Comparison of ENCODE assay signal across 8 mouse cellular contexts in the genomic region with DNA sequence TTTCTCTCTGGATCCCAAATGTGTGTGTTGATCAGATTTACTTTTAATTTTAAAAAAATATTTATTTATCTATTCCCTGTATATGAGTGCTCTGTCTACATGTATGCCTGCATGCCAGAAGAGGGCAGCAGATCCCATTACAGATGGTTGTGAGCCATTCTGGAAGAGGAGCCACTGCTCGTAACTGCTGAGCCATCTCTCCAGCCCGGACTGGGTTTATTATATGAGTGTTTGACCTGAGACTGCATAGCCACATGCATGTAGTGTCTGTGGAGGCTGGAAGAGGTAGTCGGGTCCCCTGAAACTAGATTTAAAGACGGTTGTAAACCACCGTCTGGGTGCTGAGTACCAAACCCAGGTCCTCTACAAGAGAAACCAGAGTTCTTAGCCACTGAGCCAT. TPM values are rescaled to one million over a fixed set of nuclear protein-coding genes. Genes with fewer than 3 reads are reported as not detected.
DNase-seq lines count a peak whose midpoint lies in the region; ATAC-seq and TF ChIP-seq lines count a peak whose summit lies in the region.

No protein-coding gene starts in this region.

- peaks cover 16% of the 10 kb centered on the region for H3K4me1 ChIP-seq in bone marrow macrophage, adult 2 months (ENCODE audit: control insufficient read depth, insufficient read depth, low read length)
- peaks cover 6% of the 10 kb centered on the region; the same call in 1 of the 2 replicates for H3K4me1 ChIP-seq in forebrain, embryonic 14.5 days (ENCODE audit: control insufficient read depth, insufficient read depth, low read length)
- peaks cover 40% of the 10 kb centered on the region for H3K4me1 ChIP-seq in kidney, adult 2 months (ENCODE audit: control insufficient read depth, insufficient read depth, low read length)
- peaks cover 18% of the 10 kb centered on the region for H3K4me1 ChIP-seq in lung, embryonic 15.5 days
- H3K4me1 ChIP-seq in spleen, adult 2 months (ENCODE audit: control insufficient read depth, insufficient read depth, insufficient read length), result peaks cover 4% of the 10 kb centered on the region; the same call in 1 of the 2 replicates

- H3K27me3 ChIP-seq in forebrain, embryonic 14.5 days (replicated peaks; ENCODE audit: control insufficient read depth, insufficient read depth, low read length), result no peaks in the 10 kb centered on the region
- no peaks in the 10 kb centered on the region for H3K27me3 ChIP-seq in kidney, adult 2 months (replicated peaks; ENCODE audit: control insufficient read depth, insufficient read depth, low read length)
- H3K27me3 ChIP-seq in lung, embryonic 15.5 days, result no peaks in the 10 kb centered on the region
- no peaks in the 10 kb centered on the region for H3K27me3 ChIP-seq in spleen, adult 2 months (ENCODE audit: control insufficient read depth, insufficient read depth, low read length)

- H3K36me3 ChIP-seq in forebrain, embryonic 14.5 days (ENCODE audit: control insufficient read depth, insufficient read depth, low read length), result no peaks in the 10 kb centered on the region
- H3K36me3 ChIP-seq in kidney, adult 2 months (ENCODE audit: control insufficient read depth, insufficient read depth, low read length), result no peaks in the 10 kb centered on the region
- H3K36me3 ChIP-seq in lung, embryonic 15.5 days, result no peaks in the 10 kb centered on the region
- no peaks in the 10 kb centered on the region for H3K36me3 ChIP-seq in spleen, adult 2 months (ENCODE audit: control insufficient read depth, insufficient read depth, low read length)

- peak; percentile 23; the same call in 1 of the 2 replicates for TF ChIP-seq CTCF in bone marrow macrophage, adult 2 months (IDR thresholded peaks at IDR 0.05; ENCODE audit: low read depth, low read length)
- TF ChIP-seq CTCF in kidney, adult 2 months (conservative IDR thresholded peaks at IDR 0.05; ENCODE audit: insufficient read depth, insufficient read length, low read depth, low read length), result peak; percentile 58
- no peak for TF ChIP-seq CTCF in spleen, adult 2 months (IDR thresholded peaks at IDR 0.05; ENCODE audit: extremely low read depth, insufficient read depth, insufficient read length, insufficient replicate concordance)

- H3K4me3 ChIP-seq in bone marrow macrophage, adult 2 months (ENCODE audit: insufficient read depth, low read length), result peak overlapping the region; percentile 78; the same call in 1 of the 2 replicates
- peak overlapping the region; percentile 52 for H3K4me3 ChIP-seq in forebrain, embryonic 14.5 days (ENCODE audit: low read depth, low read length)
- H3K4me3 ChIP-seq in kidney, adult 2 months (ENCODE audit: insufficient read depth, low read depth, low read length), result peak overlapping the region; percentile 65
- H3K4me3 ChIP-seq in lung, embryonic 15.5 days, result peak overlapping the region; percentile 62
- H3K4me3 ChIP-seq in spleen, adult 2 months (ENCODE audit: extremely low read depth, insufficient read depth, insufficient read length), result 0 out of 2 replicates have a peak overlapping the region, but pooled peaks have one; percentile 77

- no peak overlapping the region for H3K9ac ChIP-seq in forebrain, embryonic 14.5 days (ENCODE audit: low read length)
- H3K9ac ChIP-seq in lung, embryonic 15.5 days, result peak overlapping the region; percentile 45; the same call in 1 of the 2 replicates

- peak overlapping the region; percentile 49; the same call in 1 of the 2 replicates for H3K27ac ChIP-seq in bone marrow macrophage, adult 2 months (ENCODE audit: insufficient read depth, low read depth, low read length)
- no peak overlapping the region for H3K27ac ChIP-seq in forebrain, embryonic 14.5 days (ENCODE audit: low read depth, low read length)
- peak overlapping the region; percentile 87 for H3K27ac ChIP-seq in kidney, adult 2 months (ENCODE audit: insufficient read depth, low read depth, low read length)
- H3K27ac ChIP-seq in lung, embryonic 15.5 days, result peak overlapping the region; percentile 42; the same call in 1 of the 2 replicates
- H3K27ac ChIP-seq in spleen, adult 2 months (ENCODE audit: insufficient read depth, low read length), result no peak overlapping the region

- no peak for TF ChIP-seq POLR2A in bone marrow macrophage, adult 2 months (IDR thresholded peaks at IDR 0.05; ENCODE audit: borderline replicate concordance, low read depth, low read length)
- no peak for TF ChIP-seq POLR2A in kidney, adult 2 months (IDR thresholded peaks at IDR 0.05; ENCODE audit: low read depth, low read length)
- no peak for TF ChIP-seq POLR2A in spleen, adult 2 months (IDR thresholded peaks at IDR 0.05; ENCODE audit: low read depth, low read length)

- peak; percentile 44 to 56 for DNase-seq in left cerebral cortex, postnatal 14 days (ENCODE audit: low spot score in 2 of 2)
- DNase-seq in left cerebral cortex, adult 11 months (ENCODE audit: low spot score), result no peak
- DNase-seq in forebrain, embryonic 14.5 days (ENCODE audit: low spot score), result peak; percentile 44
- peak; percentile 80 for DNase-seq in kidney, adult 2 months
- DNase-seq in spleen, adult 2 months (ENCODE audit: low read depth in 1 of 2, low spot score in 2 of 2), result no peak
- no peak for DNase-seq in testis, postnatal 10 days (ENCODE audit: low spot score)

- no peaks in the 10 kb centered on the region for H3K9me3 ChIP-seq in forebrain, embryonic 14.5 days (replicated peaks; ENCODE audit: control insufficient read depth, low read length)
- H3K9me3 ChIP-seq in lung, embryonic 15.5 days, result no peaks in the 10 kb centered on the region

- H3K4me2 ChIP-seq in forebrain, embryonic 14.5 days (ENCODE audit: low read length), result peak overlapping the region; percentile 60; the same call in 1 of the 2 replicates
- H3K4me2 ChIP-seq in lung, embryonic 15.5 days, result peak overlapping the region; percentile 66

- intact Hi-C loops in left cerebral cortex, postnatal 14 days (cut with DNase I), result no loop called here

- 66% methylated on average over 5 of the region's 5 CpGs for WGBS in forebrain, embryonic 14.5 days
- 62% methylated on average over 5 of the region's 5 CpGs for WGBS in kidney, adult 2 months
- WGBS in lung, embryonic 15.5 days, result 69% methylated on average over 5 of the region's 5 CpGs
- WGBS in spleen, adult 2 months, result 76% methylated on average over 5 of the region's 5 CpGs

- peak; percentile 38 for ATAC-seq in forebrain, embryonic 14.5 days
- no peak for ATAC-seq in lung, embryonic 15.5 days (ENCODE audit: borderline replicate concordance, extremely low read depth, low FRiP score, low TSS enrichment)

RNA-seq across cellular contexts. Expression of gene Isoc2b, which starts 5.0 kb away (rescaled TPM):
- 1 to 10 TPM; 4.6 to 5.0 TPM for total RNA-seq in left cerebral cortex, postnatal 14 days (2021)
- polyA plus RNA-seq in bone marrow macrophage, adult 2 months (2012; ENCODE audit: insufficient read depth, insufficient read length, missing spikeins), result 20.4 and 21.2 TPM in 2 replicates
- 3.3 and 4.3 TPM in 2 replicates for polyA plus RNA-seq in forebrain, embryonic 14.5 days (2014; fragmentation: Nextera tagmentation; extraction: Ambion mirVana)
- 41.1 and 47.9 TPM in 2 replicates for polyA plus RNA-seq in kidney, adult 2 months (2012; rRNA removed)
- 10.6 and 12.3 TPM in 2 replicates for polyA plus RNA-seq in lung, embryonic 15.5 days (2015; fragmentation: Nextera tagmentation; extraction: Ambion mirVana)
- polyA plus RNA-seq in spleen, adult 2 months (2012; rRNA removed), result 7.2 and 12.1 TPM in 2 replicates

RNA-seq across cellular contexts. Expression of gene Isoc2a, which starts 11.9 kb away (rescaled TPM):
- total RNA-seq in left cerebral cortex, postnatal 14 days (2021), result 1 to 10 TPM; 7.5 to 8.6 TPM
- 15.5 and 16.4 TPM in 2 replicates for polyA plus RNA-seq in bone marrow macrophage, adult 2 months (2012; ENCODE audit: insufficient read depth, insufficient read length, missing spikeins)
- polyA plus RNA-seq in forebrain, embryonic 14.5 days (2014; fragmentation: Nextera tagmentation; extraction: Ambion mirVana), result 0.53 and 0.59 TPM in 2 replicates
- polyA plus RNA-seq in kidney, adult 2 months (2012; rRNA removed), result 174 and 182 TPM in 2 replicates
- polyA plus RNA-seq in lung, embryonic 15.5 days (2015; fragmentation: Nextera tagmentation; extraction: Ambion mirVana), result 0.63 and 0.81 TPM in 2 replicates
- 14.5 and 15.3 TPM in 2 replicates for polyA plus RNA-seq in spleen, adult 2 months (2012; rRNA removed)

RNA-seq across cellular contexts. Expression of gene Shisa7, which starts 20.6 kb away (rescaled TPM):
- total RNA-seq in left cerebral cortex, postnatal 14 days (2021), result 100 to 1,000 TPM; 116 to 133 TPM
- not detected in 2 replicates for polyA plus RNA-seq in bone marrow macrophage, adult 2 months (2012; ENCODE audit: insufficient read depth, insufficient read length, missing spikeins)
- 5.8 and 7.7 TPM in 2 replicates for polyA plus RNA-seq in forebrain, embryonic 14.5 days (2014; fragmentation: Nextera tagmentation; extraction: Ambion mirVana)
- polyA plus RNA-seq in kidney, adult 2 months (2012; rRNA removed), result 14.1 and 17.3 TPM in 2 replicates
- 0.94 and 1.3 TPM in 2 replicates for polyA plus RNA-seq in lung, embryonic 15.5 days (2015; fragmentation: Nextera tagmentation; extraction: Ambion mirVana)
- polyA plus RNA-seq in spleen, adult 2 months (2012; rRNA removed), result 0.16 and 0.23 TPM in 2 replicates

RNA-seq across cellular contexts. Expression of gene Gm36210, which starts 41.2 kb away (rescaled TPM):
- total RNA-seq in left cerebral cortex, postnatal 14 days (2021), result under 1 TPM; 0.29 to 0.34 TPM
- not detected in 2 replicates for polyA plus RNA-seq in bone marrow macrophage, adult 2 months (2012; ENCODE audit: insufficient read depth, insufficient read length, missing spikeins)
- 0.33 and 0.44 TPM in 2 replicates for polyA plus RNA-seq in forebrain, embryonic 14.5 days (2014; fragmentation: Nextera tagmentation; extraction: Ambion mirVana)
- polyA plus RNA-seq in kidney, adult 2 months (2012; rRNA removed), result 0.16 TPM in 1 of 2 replicates, not detected in the other
- polyA plus RNA-seq in lung, embryonic 15.5 days (2015; fragmentation: Nextera tagmentation; extraction: Ambion mirVana), result 0.16 TPM in 1 of 2 replicates, not detected in the other
- 0.08 TPM in 1 of 2 replicates, not detected in the other for polyA plus RNA-seq in spleen, adult 2 months (2012; rRNA removed)

RNA-seq across cellular contexts. Expression of gene Zfp628, which starts 49.9 kb away (rescaled TPM):
- total RNA-seq in left cerebral cortex, postnatal 14 days (2021), result 10 to 100 TPM; 14.5 to 16.3 TPM
- 7.1 and 8.7 TPM in 2 replicates for polyA plus RNA-seq in bone marrow macrophage, adult 2 months (2012; ENCODE audit: insufficient read depth, insufficient read length, missing spikeins)
- polyA plus RNA-seq in forebrain, embryonic 14.5 days (2014; fragmentation: Nextera tagmentation; extraction: Ambion mirVana), result 3.6 and 3.8 TPM in 2 replicates
- polyA plus RNA-seq in kidney, adult 2 months (2012; rRNA removed), result 12.6 and 14.4 TPM in 2 replicates
- polyA plus RNA-seq in lung, embryonic 15.5 days (2015; fragmentation: Nextera tagmentation; extraction: Ambion mirVana), result 3.2 and 3.4 TPM in 2 replicates
- polyA plus RNA-seq in spleen, adult 2 months (2012; rRNA removed), result 19.2 and 26.9 TPM in 2 replicates

Comparison
In these comparisons a context has a peak if more than half of its experiments do, and no peak if none do; other contexts are left out.
1. DNase-seq: peak in left cerebral cortex, postnatal 14 days (2 of 2), forebrain, embryonic 14.5 days (single experiment) and kidney, adult 2 months (single experiment); none in left cerebral cortex, adult 11 months (single experiment), spleen, adult 2 months (0 of 2) and testis, postnatal 10 days (single experiment).
2. H3K27ac ChIP-seq: peak in bone marrow macrophage, adult 2 months (single experiment), kidney, adult 2 months (single experiment) and lung, embryonic 15.5 days (single experiment); none in forebrain, embryonic 14.5 days (single experiment) and spleen, adult 2 months (single experiment).
3. RNA of gene Isoc2a, which starts 11.9 kb away (polyA plus RNA-seq): 174 to 182 TPM in kidney, adult 2 months; 15.5 to 16.4 TPM in bone marrow macrophage, adult 2 months, 14.5 to 15.3 TPM in spleen, adult 2 months, 0.63 to 0.81 TPM in lung, embryonic 15.5 days and 0.53 to 0.59 TPM in forebrain, embryonic 14.5 days; every median in the first group is over 10 times any median in the second.
4. Peak in every context shown above with its lines, with median percentiles within 50 percentile points of each other: H3K4me3 ChIP-seq.